Mouse (Mus musculus) olfactory bulb, adult 2 months (tissue): ENCODE measurements around the gene Slc25a12. TPM values are rescaled to one million over a fixed set of nuclear protein-coding genes. Genes with fewer than 3 reads are reported as not detected.

Experiments
- H3K27ac ChIP-seq: fragments of 200-500 bp; 2 replicates; pipeline ENCODE4 v1.5.1; 2012; ENCODE audit warnings: low read depth, low read length; ENCODE audit not compliant: insufficient read depth
- H3K4me1 ChIP-seq: fragments of 200-500 bp; 2 replicates; pipeline ENCODE4 v1.6.1; 2012; ENCODE audit warnings: low read length; ENCODE audit not compliant: control insufficient read depth, insufficient read depth
- H3K4me3 ChIP-seq: fragments of 200-500 bp; 2 replicates; pipeline ENCODE4 v1.5.1; 2012; ENCODE audit warnings: mild to moderate bottlenecking, low read depth, low read length, moderate library complexity; ENCODE audit not compliant: insufficient read depth
- CTCF ChIP-seq: fragments of 200-500 bp; IDR thresholded peaks from 2 replicates; pipeline ENCODE4 v1.5.1; 2012; ENCODE audit warnings: low read depth, mild to moderate bottlenecking, low read length, moderate library complexity; ENCODE audit not compliant: insufficient read depth
- POLR2A ChIP-seq: fragments of 200-500 bp; IDR thresholded peaks from 2 replicates; pipeline ENCODE4 v1.6.1; 2012; ENCODE audit warnings: mild to moderate bottlenecking, low read depth, low read length, moderate library complexity; ENCODE audit not compliant: insufficient read depth
- WGBS: fragments of 180-500 bp; shearing (Covaris S2); methylation state at CpG from one replicate; pipeline ENCODE4 v1.1.7; 2018; 5-methylcytosine and 5-hydroxymethylcytosine counted together
- polyA plus RNA-seq: library from polyadenylated mRNA; stranded (reverse); fragments of >200 nt; gene quantifications from 2 replicates; pipeline ENCODE4 v1.2.4, GENCODE M21; 2012; ENCODE audit warnings: low replicate concordance; ENCODE audit not compliant: missing spikeins, insufficient read depth, insufficient read length

Slc25a12 gene
- not detected in 2 replicates for polyA plus RNA-seq

- Histone ChIP-seq H3K4me3 (peak within 1 kb of the TSS; percentile 69), H3K4me1 (peaks cover 5% of the 10 kb centered on the region), H3K27ac (peak within 1 kb of the TSS; percentile 87)
- WGBS: under 1% methylated on average over 57 of the region's 57 CpGs
- peak; percentile 70; the same call in 1 of the 2 replicates for TF ChIP-seq POLR2A
- TF ChIP-seq CTCF: no peak
Measured at GRCm38 (mm10) chr2:71367125-71367880, at the start of gene Slc25a12. Gene Slc25a12 (minus strand): TSS chr2:71367749.

- TF ChIP-seq CTCF: no peak
- TF ChIP-seq POLR2A: no peak
- Histone ChIP-seq H3K4me1 (no peaks in the 10 kb centered on the region), H3K4me3 (no peak overlapping the region), H3K27ac (no peak overlapping the region)
- WGBS: 92% methylated on average over 1 of the region's 1 CpGs
Measured at GRCm38 (mm10) chr2:71405613-71406012, 38.1 kb upstream of the Slc25a12 start.

- H3K27ac ChIP-seq: no peak overlapping the region
Measured at GRCm38 (mm10) chr2:71389864-71390263, 22.3 kb upstream of the Slc25a12 start.

GRCm38 (mm10) chr2:71388951-71389763 is 21.6 kb upstream of the Slc25a12 start, which contains the start of gene Hat1:
Gene Hat1 (plus strand): TSS chr2:71388958.
- under 1% methylated on average over 66 of the region's 66 CpGs for WGBS
- H3K27ac ChIP-seq: no peak within 1 kb of the TSS
- TF ChIP-seq POLR2A (no peak), CTCF (no peak)
- no peaks in the 10 kb centered on the region for H3K4me1 ChIP-seq
- peak within 1 kb of the TSS; percentile 54 for H3K4me3 ChIP-seq

More at GRCm38 (mm10) chr2:71389864-71390263, 22.3 kb upstream of the Slc25a12 start:
- 48% methylated on average over 9 of the region's 9 CpGs for WGBS
- TF ChIP-seq POLR2A (no peak), CTCF (no peak)
- Histone ChIP-seq H3K4me3 (peak overlapping the region; percentile 54; the same call in 1 of the 2 replicates), H3K4me1 (no peaks in the 10 kb centered on the region)

- H3K27ac ChIP-seq: no peak overlapping the region
- TF ChIP-seq CTCF (no peak), POLR2A (no peak)
- WGBS: 95% methylated on average over 6 of the region's 6 CpGs
- no peaks in the 10 kb centered on the region for H3K4me1 ChIP-seq
- no peak overlapping the region for H3K4me3 ChIP-seq
Measured at GRCm38 (mm10) chr2:71387766-71388165, 20.2 kb upstream of the Slc25a12 start.

GRCm38 (mm10) chr2:71383890-71384289 is 16.3 kb upstream of the Slc25a12 start:
- TF ChIP-seq POLR2A (no peak), CTCF (no peak)
- Histone ChIP-seq H3K4me3 (no peak overlapping the region), H3K27ac (no peak overlapping the region), H3K4me1 (0 out of 2 replicates have a peak, but pooled peaks cover 2% of the 10 kb centered on the region)
- WGBS: 60% methylated on average over 11 of the region's 11 CpGs

GRCm38 (mm10) chr2:71381962-71382361 is 14.4 kb upstream of the Slc25a12 start:
- Histone ChIP-seq H3K4me1 (0 out of 2 replicates have a peak, but pooled peaks cover 2% of the 10 kb centered on the region), H3K27ac (no peak overlapping the region), H3K4me3 (no peak overlapping the region)
- TF ChIP-seq CTCF: no peak
- no peak for TF ChIP-seq POLR2A
- 78% methylated on average over 4 of the region's 4 CpGs for WGBS

GRCm38 (mm10) chr2:71377426-71377825 is 9.9 kb upstream of the Slc25a12 start:
- 62% methylated on average over 5 of the region's 5 CpGs for WGBS
- H3K4me1 ChIP-seq: 0 out of 2 replicates have a peak, but pooled peaks cover 2% of the 10 kb centered on the region
- TF ChIP-seq CTCF: no peak
- TF ChIP-seq POLR2A: no peak

GRCm38 (mm10) chr2:71376433-71376906 is 8.9 kb upstream of the Slc25a12 start:
- 59% methylated on average over 11 of the region's 11 CpGs for WGBS
- Histone ChIP-seq H3K4me1 (peaks cover under 1% of the 10 kb centered on the region), H3K27ac (no peak overlapping the region), H3K4me3 (no peak overlapping the region)
- TF ChIP-seq CTCF (no peak), POLR2A (no peak)

More at GRCm38 (mm10) chr2:71377426-71377825, 9.9 kb upstream of the Slc25a12 start:
- no peak overlapping the region for H3K4me3 ChIP-seq
- H3K27ac ChIP-seq: no peak overlapping the region
